Comparison of ENCODE assay signal across 19 mouse cellular contexts in genomic region chr19:58250237-58250636, GRCm38 (mm10).
A peak's percentile ranks its signal among the peaks of the same experiment; 100 is the strongest.
DNase-seq lines count a peak whose midpoint lies in the region; ATAC-seq lines count a peak whose summit lies in the region.
"Had no signal": no experiment of that assay in that cellular context is flagged by ENCODE, and none has a peak within 500 bp of the region (broad histone marks: within the 10 kb centered on the region; RNA-seq: fewer than 3 reads in every experiment).

No protein-coding gene starts in this region.

- no peak for DNase-seq in frontal cortex, postnatal 36 days (ENCODE audit: low spot score in 2 of 2)
- DNase-seq in right cerebral cortex, adult 2 months (ENCODE audit: low spot score in 2 of 2) = peak; percentile 15 to 27
- DNase-seq in right cerebral cortex, postnatal 14 days = no peak
- DNase-seq in brain, adult 2 months (ENCODE audit: low read depth, low spot score) = peak; percentile 42
- DNase-seq: adrenal gland, adult 8-10 months; adrenal gland, postnatal 14 days; adrenal gland, postnatal 36 days; B cell, adult 2 months; cerebellum, adult 11 months; cerebellum, adult 18-20 months; cerebellum, adult 8-10 months; cerebellum, adult 9-11 months; cerebellum, postnatal 14 days; cerebellum, postnatal 36 days; embryo, embryonic 11 days had no signal

- peak; percentile 55; the same call in 1 of the 2 replicates for ATAC-seq in frontal cortex, adult (ENCODE audit: low TSS enrichment)
- ATAC-seq: activated CD4-positive, CD25-positive, alpha-beta regulatory T cell, adult 4 months; CD4-positive, CD25-positive, alpha-beta regulatory T cell, adult 4 months; Patski had no signal

Comparison
In these comparisons a context has a peak if more than half of its experiments do, and no peak if none do; other contexts are left out.
1. DNase-seq: peak in right cerebral cortex, adult 2 months (2 of 2) and brain, adult 2 months (single experiment); none in frontal cortex, postnatal 36 days (0 of 2) and right cerebral cortex, postnatal 14 days (single experiment).